Mouse (Mus musculus) telencephalon, adult 2 months (tissue): Measurements from ENCODE around the gene Celsr3.

Experiments used
- DNase-seq: peaks from one replicate; pipeline ENCODE4 v3.0.0-alpha.2; 2011; ENCODE audit warnings: low read depth, low spot score

Celsr3 gene

GRCm38 (mm10) chr9:108825820-108826699 lies at the start of gene Celsr3:
Gene Celsr3 (plus strand): TSS chr9:108826320.
- peak; percentile 91 for DNase-seq

- no peak for DNase-seq
Measured at GRCm38 (mm10) chr9:108776614-108777013, 49.5 kb upstream of the Celsr3 start.

- DNase-seq: no peak
Measured at GRCm38 (mm10) chr9:108777276-108777675, 48.8 kb upstream of the Celsr3 start.

GRCm38 (mm10) chr9:108780959-108781358 lies 45.2 kb upstream of the Celsr3 start:
- DNase-seq: no peak

- DNase-seq: no peak
Measured at GRCm38 (mm10) chr9:108781891-108782290, 44.2 kb upstream of the Celsr3 start.

GRCm38 (mm10) chr9:108782836-108783547 lies 43.1 kb upstream of the Celsr3 start:
- DNase-seq: no peak

- peak; percentile 92 for DNase-seq
Measured at GRCm38 (mm10) chr9:108783548-108784463, 42.3 kb upstream of the Celsr3 start, which contains the start of gene Ip6k2. Gene Ip6k2 (plus strand): TSS chr9:108783796.

- no peak for DNase-seq
Measured at GRCm38 (mm10) chr9:108785416-108785815, 40.7 kb upstream of the Celsr3 start.

GRCm38 (mm10) chr9:108786494-108786893 lies 39.6 kb upstream of the Celsr3 start:
- no peak for DNase-seq

- DNase-seq: no peak
Measured at GRCm38 (mm10) chr9:108787080-108787479, 39.0 kb upstream of the Celsr3 start.

- DNase-seq: no peak
Measured at GRCm38 (mm10) chr9:108788713-108789112, 37.4 kb upstream of the Celsr3 start.

GRCm38 (mm10) chr9:108792307-108792706 lies 33.8 kb upstream of the Celsr3 start:
- DNase-seq: no peak

GRCm38 (mm10) chr9:108792730-108793129 lies 33.4 kb upstream of the Celsr3 start:
- DNase-seq: no peak

GRCm38 (mm10) chr9:108795281-108795680 lies 30.8 kb upstream of the Celsr3 start:
- DNase-seq: no peak

GRCm38 (mm10) chr9:108795762-108796161 lies 30.4 kb upstream of the Celsr3 start:
- no peak for DNase-seq

- peak; percentile 68 for DNase-seq
Measured at GRCm38 (mm10) chr9:108796351-108796981, 29.7 kb upstream of the Celsr3 start.

GRCm38 (mm10) chr9:108797477-108797876 lies 28.6 kb upstream of the Celsr3 start:
- no peak for DNase-seq

- no peak for DNase-seq
Measured at GRCm38 (mm10) chr9:108798508-108799075, 27.5 kb upstream of the Celsr3 start.

GRCm38 (mm10) chr9:108799564-108799963 lies 26.6 kb upstream of the Celsr3 start:
- no peak for DNase-seq

GRCm38 (mm10) chr9:108805768-108806167 lies 20.4 kb upstream of the Celsr3 start:
- no peak for DNase-seq

GRCm38 (mm10) chr9:108806379-108806778 lies 19.7 kb upstream of the Celsr3 start:
- DNase-seq: no peak
